Mouse (Mus musculus): ENCODE results near the gene Ssr4.

DNA sequence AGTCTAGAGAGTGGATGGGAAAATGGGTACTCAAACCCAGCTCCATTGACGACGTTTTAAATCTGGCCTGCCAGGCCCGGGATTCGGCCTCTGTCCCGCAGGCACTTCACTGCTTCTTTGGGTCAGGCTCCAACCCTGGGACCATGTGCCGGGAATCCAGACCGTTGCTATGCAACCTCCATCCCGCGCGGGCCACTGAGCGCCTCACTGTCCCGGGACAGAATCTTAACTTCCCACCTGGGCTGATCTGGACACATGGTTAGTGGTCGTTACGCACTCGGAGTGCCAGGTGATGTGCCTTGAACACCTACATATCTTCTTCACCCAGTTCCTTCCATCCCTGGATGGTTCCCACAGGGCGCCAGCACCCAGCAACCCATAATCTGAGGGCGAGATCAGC, 36.9 kb downstream of the Ssr4 start:
- TF ChIP-seq ZNF384 (IDR thresholded peaks at IDR 0.05; ENCODE audit: low read depth, low read length) (no peak), ZC3H11A (IDR thresholded peaks at IDR 0.05; ENCODE audit: borderline replicate concordance, low read depth, low read length) (no peak)

All from ES-E14 (cell line).